Mouse (Mus musculus): Measurements from ENCODE around the gene Olfr1047. TPM values are rescaled to one million over a fixed set of nuclear protein-coding genes. Genes with fewer than 3 reads are reported as not detected.
"Not testable (repeated sequence)": the region's sequence is repeated elsewhere in the genome, so short reads cannot be mapped to it uniquely, and the experiment has no call there.

Olfr1047 gene
- not detected in 2 replicates for polyA plus RNA-seq (2012; rRNA removed)

DNA sequence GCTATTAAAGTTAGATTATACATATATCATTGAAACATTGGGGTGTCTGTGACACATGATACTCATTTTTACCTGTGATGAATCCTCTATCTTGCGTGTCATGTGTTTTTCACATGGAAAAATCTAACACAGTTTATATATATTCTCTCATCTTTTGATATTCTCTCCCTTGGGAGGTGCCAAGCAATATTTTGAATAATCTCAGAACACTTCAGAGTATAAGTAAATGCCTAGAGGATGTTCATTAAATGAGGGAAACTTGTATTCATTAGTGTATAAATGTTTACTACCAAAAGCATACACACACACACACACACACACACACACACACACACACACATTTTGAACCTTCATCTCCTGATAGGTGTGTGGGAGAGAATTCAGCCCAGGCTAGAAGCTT, at the start of gene Olfr1047:
Olfr1047 (minus strand) TSS at position 101 of the 400 bp plus-strand sequence.
- WGBS, result 82% methylated on average over 1 of the region's 1 CpGs
- Histone ChIP-seq H3K27me3 (ENCODE audit: control insufficient read depth, insufficient read depth, low read length) (no peaks in the 10 kb centered on the region), H3K27ac (ENCODE audit: insufficient read depth, low read depth, low read length) (no peak within 1 kb of the TSS), H3K4me1 (ENCODE audit: control insufficient read depth, insufficient read depth, insufficient read length, low read length) (no peaks in the 10 kb centered on the region), H3K4me3 (ENCODE audit: low read depth, low read length) (no peak within 1 kb of the TSS), H3K36me3 (ENCODE audit: control insufficient read depth, insufficient read depth, low read length) (no peaks in the 10 kb centered on the region)
- TF ChIP-seq POLR2A (IDR thresholded peaks at IDR 0.05; ENCODE audit: low read depth, low read length), result no peak
- no peak for TF ChIP-seq CTCF (IDR thresholded peaks at IDR 0.05; ENCODE audit: extremely low read depth, insufficient read length, insufficient replicate concordance, low read depth, low read length)

GRCm38 (mm10) chr2:86278988-86279387, 47.8 kb upstream of the Olfr1047 start, which contains the start of gene Olfr1051:
Olfr1051 (minus strand) TSS chr2:86279088.
- H3K27me3 ChIP-seq (ENCODE audit: control insufficient read depth, insufficient read depth, low read length); H3K36me3 ChIP-seq (ENCODE audit: control insufficient read depth, insufficient read depth, low read length); H3K4me1 ChIP-seq (ENCODE audit: control insufficient read depth, insufficient read depth, insufficient read length, low read length); H3K27ac ChIP-seq (ENCODE audit: insufficient read depth, low read depth, low read length); H3K4me3 ChIP-seq (ENCODE audit: low read depth, low read length): not testable (repeated sequence)

GRCm38 (mm10) chr2:86258228-86258627, 27.0 kb upstream of the Olfr1047 start, which contains the start of gene Olfr1049:
Olfr1049 (minus strand) TSS chr2:86258328.
- not testable (repeated sequence) for H3K4me3 ChIP-seq (ENCODE audit: low read depth, low read length); H3K4me1 ChIP-seq (ENCODE audit: control insufficient read depth, insufficient read depth, insufficient read length, low read length); H3K27me3 ChIP-seq (ENCODE audit: control insufficient read depth, insufficient read depth, low read length); H3K27ac ChIP-seq (ENCODE audit: insufficient read depth, low read depth, low read length); H3K36me3 ChIP-seq (ENCODE audit: control insufficient read depth, insufficient read depth, low read length)

DNA sequence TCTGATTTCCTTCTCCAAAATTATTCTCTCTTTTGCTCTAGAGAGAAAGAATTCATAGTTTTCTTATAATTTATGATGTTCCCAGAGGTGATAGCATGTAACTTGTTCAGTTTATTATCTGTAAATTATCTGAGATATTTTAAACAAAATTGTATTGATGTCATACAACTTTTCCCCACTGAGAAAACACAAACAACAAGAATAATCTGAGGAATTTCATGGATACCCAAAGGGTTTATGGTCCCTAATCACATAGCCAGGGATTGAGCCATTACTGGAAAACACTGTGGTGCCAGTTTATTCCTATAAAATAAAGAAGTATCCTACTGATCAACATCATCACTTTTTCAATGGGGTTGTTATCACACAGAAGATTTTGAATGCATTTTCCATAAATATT, 9.0 kb upstream of the Olfr1047 start, which contains the start of gene Olfr1048:
Olfr1048 (minus strand) TSS at position 101 of the 400 bp plus-strand sequence.
- Histone ChIP-seq H3K36me3 (ENCODE audit: control insufficient read depth, insufficient read depth, low read length) (no peaks in the 10 kb centered on the region), H3K4me1 (ENCODE audit: control insufficient read depth, insufficient read depth, insufficient read length, low read length) (no peaks in the 10 kb centered on the region), H3K4me3 (ENCODE audit: low read depth, low read length) (no peak within 1 kb of the TSS), H3K27ac (ENCODE audit: insufficient read depth, low read depth, low read length) (no peak within 1 kb of the TSS), H3K27me3 (ENCODE audit: control insufficient read depth, insufficient read depth, low read length) (no peaks in the 10 kb centered on the region)
- TF ChIP-seq POLR2A (IDR thresholded peaks at IDR 0.05; ENCODE audit: low read depth, low read length) (no peak), CTCF (IDR thresholded peaks at IDR 0.05; ENCODE audit: extremely low read depth, insufficient read length, insufficient replicate concordance, low read depth, low read length) (no peak)

GRCm38 (mm10) chr2:86219214-86219613, 12.0 kb downstream of the Olfr1047 start, which contains the start of gene Olfr1046:
Olfr1046 (minus strand) TSS chr2:86219314.
- no peaks in the 10 kb centered on the region for H3K27me3 ChIP-seq (ENCODE audit: control insufficient read depth, insufficient read depth, low read length)
- no peaks in the 10 kb centered on the region for H3K4me1 ChIP-seq (ENCODE audit: control insufficient read depth, insufficient read depth, insufficient read length, low read length)
- 53% methylated on average over 2 of the region's 2 CpGs for WGBS
- TF ChIP-seq POLR2A (IDR thresholded peaks at IDR 0.05; ENCODE audit: low read depth, low read length), result no peak
- no peak for TF ChIP-seq CTCF (IDR thresholded peaks at IDR 0.05; ENCODE audit: extremely low read depth, insufficient read length, insufficient replicate concordance, low read depth, low read length)
- H3K36me3 ChIP-seq (ENCODE audit: control insufficient read depth, insufficient read depth, low read length), result no peaks in the 10 kb centered on the region
- no peak within 1 kb of the TSS for H3K4me3 ChIP-seq (ENCODE audit: low read depth, low read length)
- no peak within 1 kb of the TSS for H3K27ac ChIP-seq (ENCODE audit: insufficient read depth, low read depth, low read length)

GRCm38 (mm10) chr2:86202909-86203308, 28.3 kb downstream of the Olfr1047 start, which contains the start of gene Olfr1045:
Olfr1045 (minus strand) TSS chr2:86203009.
- Histone ChIP-seq H3K4me3 (ENCODE audit: low read depth, low read length) (no peak within 1 kb of the TSS), H3K4me1 (ENCODE audit: control insufficient read depth, insufficient read depth, insufficient read length, low read length) (no peaks in the 10 kb centered on the region), H3K27ac (ENCODE audit: insufficient read depth, low read depth, low read length) (no peak within 1 kb of the TSS), H3K27me3 (ENCODE audit: control insufficient read depth, insufficient read depth, low read length) (no peaks in the 10 kb centered on the region), H3K36me3 (ENCODE audit: control insufficient read depth, insufficient read depth, low read length) (no peaks in the 10 kb centered on the region)
- no peak for TF ChIP-seq CTCF (IDR thresholded peaks at IDR 0.05; ENCODE audit: extremely low read depth, insufficient read length, insufficient replicate concordance, low read depth, low read length)
- TF ChIP-seq POLR2A (IDR thresholded peaks at IDR 0.05; ENCODE audit: low read depth, low read length), result no peak

DNA sequence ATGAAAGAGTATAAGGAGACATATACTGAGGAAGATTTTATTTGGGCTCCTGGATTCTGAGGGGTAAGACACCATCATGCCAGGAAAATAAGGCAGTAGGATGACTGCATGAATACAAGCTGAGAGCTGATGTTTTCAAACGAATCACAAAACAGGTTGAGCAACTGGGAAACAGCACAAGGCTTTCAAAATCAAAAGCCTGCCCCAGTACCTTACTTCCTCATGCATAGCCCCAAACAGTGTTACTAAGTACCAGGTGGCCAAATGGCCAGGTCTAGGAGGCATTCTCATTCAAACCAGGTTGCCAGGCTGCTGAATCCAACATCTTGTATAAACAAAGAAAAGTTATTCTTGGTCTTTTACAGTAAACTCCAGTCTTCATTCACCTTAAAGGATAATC, 35.3 kb downstream of the Olfr1047 start:
- Histone ChIP-seq H3K4me3 (ENCODE audit: low read depth, low read length) (no peak overlapping the region), H3K27ac (ENCODE audit: insufficient read depth, low read depth, low read length) (no peak overlapping the region), H3K4me1 (ENCODE audit: control insufficient read depth, insufficient read depth, insufficient read length, low read length) (no peaks in the 10 kb centered on the region), H3K36me3 (ENCODE audit: control insufficient read depth, insufficient read depth, low read length) (no peaks in the 10 kb centered on the region), H3K27me3 (ENCODE audit: control insufficient read depth, insufficient read depth, low read length) (no peaks in the 10 kb centered on the region)
- WGBS, result 26% methylated on average over 1 of the region's 1 CpGs
- TF ChIP-seq CTCF (IDR thresholded peaks at IDR 0.05; ENCODE audit: extremely low read depth, insufficient read length, insufficient replicate concordance, low read depth, low read length) (no peak), POLR2A (IDR thresholded peaks at IDR 0.05; ENCODE audit: low read depth, low read length) (no peak)

DNA sequence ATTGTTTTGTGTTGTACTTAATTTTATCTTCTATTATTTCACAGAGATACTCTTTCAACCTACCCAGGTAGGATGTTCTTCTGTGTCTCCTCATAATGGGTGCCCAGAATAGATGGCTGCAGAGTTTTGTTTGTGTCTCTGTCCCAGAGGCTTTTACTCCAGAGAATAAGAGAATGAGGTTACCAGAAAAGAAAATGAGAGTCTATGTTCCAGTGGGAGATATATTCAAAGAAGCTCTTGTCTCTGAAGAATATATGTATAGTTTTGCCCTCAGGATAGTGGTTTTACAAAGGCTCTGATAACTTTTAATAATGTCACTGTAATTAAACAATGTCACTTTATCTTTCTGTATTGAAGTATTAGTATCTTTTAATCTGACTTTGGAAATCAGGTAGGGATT, 45.6 kb downstream of the Olfr1047 start, which contains the start of gene Olfr52:
Olfr52 (minus strand) TSS at position 101 of the 400 bp plus-strand sequence.
- no peaks in the 10 kb centered on the region for H3K4me1 ChIP-seq (ENCODE audit: control insufficient read depth, insufficient read depth, insufficient read length, low read length)
- no peak for TF ChIP-seq POLR2A (IDR thresholded peaks at IDR 0.05; ENCODE audit: low read depth, low read length)
- TF ChIP-seq CTCF (IDR thresholded peaks at IDR 0.05; ENCODE audit: extremely low read depth, insufficient read length, insufficient replicate concordance, low read depth, low read length), result no peak

More for the DNA sequence above, 45.6 kb downstream of the Olfr1047 start, which contains the start of gene Olfr52:
- H3K27me3 ChIP-seq (ENCODE audit: control insufficient read depth, insufficient read depth, low read length), result no peaks in the 10 kb centered on the region
- H3K27ac ChIP-seq (ENCODE audit: insufficient read depth, low read depth, low read length), result no peak within 1 kb of the TSS
- no peaks in the 10 kb centered on the region for H3K36me3 ChIP-seq (ENCODE audit: control insufficient read depth, insufficient read depth, low read length)
- no peak within 1 kb of the TSS for H3K4me3 ChIP-seq (ENCODE audit: low read depth, low read length)
